Mouse (Mus musculus): ENCODE measurements around the gene Cbfa2t3.

The Cbfa2t3 gene

DNA sequence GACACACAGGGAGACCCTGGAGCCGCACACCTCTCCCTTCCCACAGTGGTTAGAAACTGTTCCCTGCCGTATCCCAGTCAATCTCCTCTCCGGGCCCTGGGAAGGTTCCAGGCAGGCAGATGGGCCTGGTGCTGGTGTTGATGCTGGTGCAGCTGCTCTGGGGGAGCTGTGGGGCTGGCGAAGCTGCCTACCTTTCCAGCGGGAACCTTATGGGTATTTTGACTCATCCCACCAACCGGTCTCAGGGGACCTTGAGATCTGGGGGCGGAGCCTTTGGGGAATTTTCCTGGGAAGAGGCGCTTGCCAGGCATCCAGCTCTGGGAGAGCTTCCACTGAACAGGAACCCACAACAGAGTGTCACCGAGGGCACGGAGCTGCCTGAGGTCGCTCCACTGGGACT lies 31.1 kb downstream of the Cbfa2t3 start:
- in situ Hi-C loops (cut with MboI; ENCODE audit: low sequenced_read_pairs), result no loop called here

GRCm38 (mm10) chr8:122666827-122667226 lies 32.1 kb downstream of the Cbfa2t3 start:
- in situ Hi-C loops (cut with MboI; ENCODE audit: low sequenced_read_pairs), result no loop called here

GRCm38 (mm10) chr8:122666338-122666764 lies 32.6 kb downstream of the Cbfa2t3 start:
- in situ Hi-C loops (cut with MboI; ENCODE audit: low sequenced_read_pairs), result no loop called here

- in situ Hi-C loops (cut with MboI; ENCODE audit: low sequenced_read_pairs), result no loop called here
These were observed 33.1 kb downstream of the Cbfa2t3 start for GRCm38 (mm10) chr8:122665667-122666316.

DNA sequence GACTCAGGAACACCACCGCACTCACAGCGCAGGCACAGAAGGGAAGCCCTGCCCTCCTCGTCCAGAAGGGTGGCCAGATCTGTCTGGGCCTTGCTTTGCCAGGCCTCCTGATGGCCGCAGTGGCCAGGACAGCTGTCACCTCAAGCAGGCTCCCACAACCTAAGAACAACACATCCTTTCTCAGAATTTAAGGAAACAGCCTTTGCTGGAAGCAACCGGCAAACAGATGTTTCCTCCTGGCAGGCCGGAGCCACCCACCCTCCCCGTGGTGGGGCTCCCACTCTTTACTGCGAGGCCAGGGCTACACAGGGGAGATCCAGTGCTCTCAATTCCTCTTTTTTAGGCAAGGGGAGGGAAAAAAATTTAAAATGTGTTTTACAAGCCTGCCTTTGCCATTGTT lies 33.7 kb downstream of the Cbfa2t3 start:
- in situ Hi-C loops (cut with MboI; ENCODE audit: low sequenced_read_pairs), result no loop called here

DNA sequence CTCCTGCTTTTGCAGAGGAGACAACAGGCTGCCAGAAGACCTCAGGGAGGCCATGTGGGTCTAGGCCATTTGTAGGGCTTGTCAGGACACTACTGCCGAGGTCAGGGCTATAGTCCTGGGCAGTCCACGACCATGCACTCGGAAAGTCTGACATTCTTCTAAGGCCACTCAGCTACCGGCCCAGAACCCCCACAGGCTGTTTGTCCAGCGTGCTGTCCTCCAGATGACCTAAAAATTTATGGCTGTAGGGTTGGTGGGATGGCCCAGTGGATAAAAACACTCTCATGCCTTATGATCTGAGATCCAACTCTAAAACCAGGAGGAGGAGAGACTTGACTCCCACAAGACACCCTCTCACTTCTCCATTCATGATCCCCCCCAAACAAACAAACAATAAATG lies 35.2 kb downstream of the Cbfa2t3 start:
- in situ Hi-C loops (cut with MboI; ENCODE audit: low sequenced_read_pairs), result no loop called here

- in situ Hi-C loops (cut with MboI; ENCODE audit: low sequenced_read_pairs), result no loop called here
These were observed 35.8 kb downstream of the Cbfa2t3 start for GRCm38 (mm10) chr8:122663106-122663505.

DNA sequence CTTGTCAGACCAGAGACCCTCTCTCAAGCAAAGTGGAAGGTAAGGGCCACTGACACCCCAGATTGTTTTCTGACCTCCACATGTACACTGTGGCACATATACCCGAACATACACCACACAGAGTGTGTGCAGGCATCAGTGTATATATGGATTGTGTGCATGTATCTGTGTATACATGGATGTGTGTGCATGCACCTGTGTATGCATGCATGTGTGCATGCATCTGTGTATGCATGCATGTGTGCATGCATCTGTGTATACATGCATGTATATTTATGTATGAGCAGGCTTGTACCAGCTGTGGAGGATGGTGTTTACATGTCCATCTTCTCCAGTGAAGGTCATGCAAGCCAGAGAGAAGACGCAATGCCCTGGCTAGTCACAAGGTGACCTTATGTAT lies 37.0 kb downstream of the Cbfa2t3 start:
- in situ Hi-C loops (cut with MboI; ENCODE audit: low sequenced_read_pairs), result no loop called here

GRCm38 (mm10) chr8:122661138-122661537 lies 37.8 kb downstream of the Cbfa2t3 start:
- in situ Hi-C loops (cut with MboI; ENCODE audit: low sequenced_read_pairs), result no loop called here

- in situ Hi-C loops (cut with MboI; ENCODE audit: low sequenced_read_pairs), result no loop called here
These were observed 38.9 kb downstream of the Cbfa2t3 start for GRCm38 (mm10) chr8:122660022-122660421.

DNA sequence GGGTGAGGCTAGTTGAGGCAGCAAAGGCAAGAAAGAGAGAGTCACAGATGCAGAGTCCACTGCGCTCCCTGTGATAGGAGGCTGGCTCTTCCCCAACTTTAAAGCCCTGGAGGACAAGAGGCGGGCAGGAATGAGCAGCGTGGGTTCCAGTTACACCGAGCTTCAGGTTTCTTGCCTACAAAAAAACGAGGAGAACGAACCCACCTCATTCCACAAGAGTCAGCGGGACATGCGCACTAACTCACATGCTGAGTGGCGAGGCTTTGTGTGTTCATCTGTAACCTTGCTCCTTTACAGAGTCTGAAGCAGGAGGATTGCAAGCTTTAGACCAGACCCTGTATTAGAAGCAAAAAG lies 40.1 kb downstream of the Cbfa2t3 start:
- in situ Hi-C loops (cut with MboI; ENCODE audit: low sequenced_read_pairs), result no loop called here

GRCm38 (mm10) chr8:122658149-122658806 lies 40.6 kb downstream of the Cbfa2t3 start:
- in situ Hi-C loops (cut with MboI; ENCODE audit: low sequenced_read_pairs), result no loop called here

DNA sequence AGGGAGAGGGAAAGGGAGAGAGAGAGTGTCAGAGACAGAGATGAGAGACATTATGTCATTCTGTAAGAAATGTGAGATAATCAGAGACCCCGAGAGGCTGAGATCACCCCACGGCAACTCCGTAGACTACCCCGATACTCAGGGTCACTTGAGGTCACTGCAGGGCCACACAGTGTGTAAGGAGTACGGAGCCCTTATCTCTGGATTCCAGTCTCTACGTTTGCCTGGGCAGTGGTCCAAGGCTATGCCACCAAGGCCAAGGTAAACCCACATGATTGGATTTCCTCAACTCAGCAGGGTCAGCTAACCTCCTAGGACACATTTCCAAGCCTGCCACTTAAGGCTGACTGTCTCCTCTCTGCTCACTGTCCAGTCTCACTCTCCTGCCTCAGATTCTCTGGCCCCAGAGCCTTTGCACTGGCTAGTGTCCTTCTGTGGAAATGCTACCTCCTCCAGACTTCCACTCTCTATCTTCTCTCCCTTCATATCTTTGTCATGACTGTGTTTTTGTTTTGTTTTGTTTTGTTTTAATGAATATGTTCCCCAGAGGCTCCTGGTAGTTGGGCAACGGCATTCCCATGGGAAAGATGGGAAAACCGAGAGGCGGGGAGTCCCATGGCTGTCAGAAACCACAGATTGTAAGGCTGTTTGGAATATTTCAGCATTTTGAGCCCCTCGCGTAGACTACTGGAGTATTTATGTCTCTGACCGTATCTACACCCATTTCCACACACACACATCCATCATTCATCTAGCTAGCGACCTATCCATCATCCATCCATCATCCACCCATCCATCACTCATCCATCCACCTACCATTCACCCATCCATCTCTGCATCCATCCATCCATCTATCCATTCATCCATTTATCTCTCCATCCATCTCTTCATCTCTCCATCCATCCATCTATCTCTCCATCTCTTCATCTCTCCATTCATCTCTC lies 42.6 kb downstream of the Cbfa2t3 start:
- in situ Hi-C loops (cut with MboI; ENCODE audit: low sequenced_read_pairs), result no loop called here

GRCm38 (mm10) chr8:122654768-122655167 lies 44.1 kb downstream of the Cbfa2t3 start:
- in situ Hi-C loops (cut with MboI; ENCODE audit: low sequenced_read_pairs), result no loop called here

DNA sequence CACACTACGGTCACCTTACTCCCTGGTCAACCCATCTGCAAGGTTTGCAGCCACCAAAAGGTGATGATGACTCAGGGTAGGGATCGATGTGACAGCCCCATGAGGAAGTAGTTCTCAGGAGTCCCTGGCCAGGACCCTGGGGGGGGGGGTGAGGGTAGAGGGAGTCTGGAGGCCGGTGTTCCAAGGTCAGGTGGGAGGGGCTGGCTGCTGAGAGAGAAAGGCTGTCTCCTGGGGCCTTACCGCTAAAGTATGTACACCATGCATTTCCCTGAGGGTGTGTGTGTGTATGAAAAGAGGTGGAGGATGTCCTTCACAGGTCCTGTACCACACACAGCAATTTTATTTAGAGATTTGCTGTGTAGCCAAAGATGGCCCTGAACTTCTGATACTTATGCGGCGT lies 46.3 kb downstream of the Cbfa2t3 start:
- in situ Hi-C loops (cut with MboI; ENCODE audit: low sequenced_read_pairs), result no loop called here

GRCm38 (mm10) chr8:122651326-122651921 lies 47.5 kb downstream of the Cbfa2t3 start:
- in situ Hi-C loops (cut with MboI; ENCODE audit: low sequenced_read_pairs), result no loop called here

DNA sequence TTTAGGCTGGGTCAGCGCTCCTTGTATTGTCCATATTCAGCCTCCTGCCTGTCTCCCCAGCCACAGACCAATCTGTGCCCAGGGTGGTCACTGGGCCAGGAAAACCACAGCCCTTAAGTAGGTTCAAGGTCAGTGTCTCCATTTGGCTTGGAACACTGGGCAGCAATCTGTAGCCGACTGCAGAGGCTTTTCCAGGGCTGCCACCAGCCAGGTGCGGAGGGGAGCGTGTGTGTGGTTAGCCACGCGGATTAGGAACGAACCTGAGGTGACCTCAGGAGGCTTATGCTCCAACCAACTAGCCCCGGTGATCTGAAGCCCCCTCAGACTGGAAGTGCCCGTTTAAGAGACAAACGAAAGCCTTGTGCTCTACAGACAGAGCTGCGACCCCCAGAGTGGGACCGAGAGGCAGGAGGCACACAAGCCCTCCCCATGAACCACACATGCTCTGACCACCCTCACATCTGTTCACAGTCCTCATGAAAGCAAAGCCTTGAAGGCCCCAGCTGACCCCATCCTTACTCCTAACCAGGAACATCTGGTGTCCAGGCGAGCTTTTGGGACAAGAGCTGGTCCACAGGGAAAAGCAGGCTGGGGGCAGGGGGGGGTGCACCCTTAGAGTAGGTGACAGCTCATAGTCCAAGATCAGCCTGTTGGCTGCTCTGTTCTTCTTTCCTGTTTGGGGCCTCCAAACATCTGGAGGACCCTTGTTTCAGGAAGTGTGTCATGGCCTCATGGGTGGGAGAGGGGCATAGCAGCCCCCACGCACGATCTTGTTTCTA lies 50.5 kb downstream of the Cbfa2t3 start:
- in situ Hi-C loops (cut with MboI; ENCODE audit: low sequenced_read_pairs), result no loop called here

- in situ Hi-C loops (cut with MboI; ENCODE audit: low sequenced_read_pairs), result no loop called here
These were observed 52.6 kb downstream of the Cbfa2t3 start for GRCm38 (mm10) chr8:122646337-122646736.

DNA sequence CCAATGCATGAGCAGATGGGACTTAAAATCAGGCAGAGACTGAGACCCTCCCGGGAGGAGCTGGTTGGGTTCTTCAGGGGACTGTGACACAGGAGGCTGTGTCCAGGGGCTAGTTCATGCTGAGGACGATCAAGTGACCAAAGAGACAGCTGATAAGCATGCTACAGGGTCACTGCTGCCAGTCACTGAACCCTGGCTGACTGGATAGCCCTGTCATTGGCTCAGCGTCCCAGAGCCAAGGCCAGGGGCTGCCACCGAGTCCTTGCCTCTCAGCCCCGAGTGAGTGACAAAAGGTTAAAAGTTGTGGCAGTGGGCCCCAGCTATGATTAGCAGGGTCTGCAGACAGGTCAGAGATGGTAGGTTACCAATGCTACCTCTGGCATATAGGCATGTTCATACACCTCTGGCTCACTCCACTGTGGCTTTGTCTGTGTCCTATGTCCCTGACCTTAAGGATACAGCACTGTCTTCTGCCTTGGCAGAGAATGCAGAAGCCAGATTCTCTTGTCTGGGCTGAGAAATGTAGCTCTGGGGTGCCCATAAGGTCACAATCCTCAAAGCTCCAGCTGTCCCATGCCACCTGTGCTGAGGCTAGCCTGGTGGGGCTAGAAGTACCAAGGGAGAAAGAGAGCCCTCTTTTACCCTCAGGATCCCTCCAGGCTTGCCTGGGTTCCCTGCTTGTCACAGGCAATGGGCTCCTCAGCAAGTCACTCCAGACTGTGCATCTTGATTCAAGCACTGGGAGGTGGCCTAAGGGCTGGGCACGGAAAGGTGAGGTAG lies 54.5 kb downstream of the Cbfa2t3 start:
- in situ Hi-C loops (cut with MboI; ENCODE audit: low sequenced_read_pairs), result no loop called here

GRCm38 (mm10) chr8:122642071-122642470 lies 56.8 kb downstream of the Cbfa2t3 start:
- in situ Hi-C loops (cut with MboI; ENCODE audit: low sequenced_read_pairs), result no loop called here

Measured in CH12F3 (cell line).